In the genomic region with DNA sequence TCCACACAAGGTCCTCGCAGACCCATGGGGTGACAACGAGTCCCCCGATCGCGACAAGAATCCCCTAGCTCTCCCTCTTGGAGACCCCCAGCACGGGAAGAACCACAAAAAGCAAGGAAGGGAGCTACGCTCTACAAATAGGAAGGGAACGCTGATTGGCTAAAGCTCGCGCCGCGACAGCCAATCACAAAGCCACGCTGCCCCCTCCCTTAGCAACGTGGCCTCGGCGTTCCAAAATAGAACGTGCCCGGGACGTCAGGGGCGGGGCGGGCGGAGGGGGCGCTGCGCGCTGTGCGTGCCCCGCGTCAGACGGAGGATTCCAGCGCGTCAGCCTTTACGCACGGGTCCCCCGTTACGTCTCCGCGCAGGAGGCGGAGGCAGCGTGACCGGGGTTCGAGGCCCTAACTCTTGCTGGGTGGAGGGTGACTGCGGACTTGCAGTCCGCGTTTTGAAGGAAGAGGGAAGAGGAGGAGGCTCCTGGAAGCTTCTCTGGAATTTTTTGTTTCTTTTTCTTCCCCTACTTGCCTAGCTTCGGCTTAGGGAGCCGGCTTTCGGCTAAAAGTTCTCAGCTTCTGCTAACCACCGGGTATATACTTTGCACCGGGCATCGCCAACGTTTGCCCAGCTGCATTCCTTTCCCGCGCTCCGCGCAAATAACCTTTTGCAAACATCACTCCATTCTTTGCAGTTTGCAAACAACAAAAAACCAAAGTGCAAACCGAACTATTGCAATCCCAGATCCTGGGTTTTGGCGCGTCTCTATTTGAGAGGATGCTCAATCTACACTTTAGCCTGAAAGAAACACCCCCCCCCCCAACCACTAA, we compare ENCODE assay signal across 8 mouse cellular contexts. TPM values are rescaled to one million over a fixed set of nuclear protein-coding genes. Genes with fewer than 3 reads are reported as not detected.
A peak's percentile ranks its signal among the peaks of the same experiment; 100 is the strongest.
DNase-seq lines count a peak whose midpoint lies in the region; ATAC-seq and TF ChIP-seq lines count a peak whose summit lies in the region.

No protein-coding gene starts in this region.

- H3K9ac ChIP-seq in ES-E14 (ENCODE audit: insufficient read depth, low read depth, low read length, poor library complexity, severe bottlenecking), result peak overlapping the region; percentile 79
- peak overlapping the region; percentile 49 for H3K9ac ChIP-seq in forebrain, embryonic 15.5 days (replicated peaks)
- peak overlapping the region; percentile 63 for H3K9ac ChIP-seq in liver, postnatal 0 days (replicated peaks)
- peak overlapping the region; percentile 32 for H3K9ac ChIP-seq in neural tube, embryonic 14.5 days (replicated peaks; ENCODE audit: low read depth, low read length)

- peaks cover 0 to 6% of the 10 kb centered on the region in 2 experiments; a peak in 1 of 4 replicates for H3K4me1 ChIP-seq in ES-E14 (ENCODE audit: control insufficient read depth in 2 of 2, insufficient read depth in 2 of 2, low read length in 2 of 2, poor library complexity in 1 of 2)
- H3K4me1 ChIP-seq in forebrain, embryonic 15.5 days, result peaks cover 38% of the 10 kb centered on the region
- H3K4me1 ChIP-seq in liver, postnatal 0 days (ENCODE audit: insufficient read depth), result peaks cover 32% of the 10 kb centered on the region
- peaks cover 20% of the 10 kb centered on the region for H3K4me1 ChIP-seq in neural tube, embryonic 14.5 days (ENCODE audit: control insufficient read depth, insufficient read depth, low read length)
- H3K4me1 ChIP-seq in testis, adult 2 months (ENCODE audit: control insufficient read depth, insufficient read depth, low read length), result peaks cover 34% of the 10 kb centered on the region

- peak; percentile 92 for ATAC-seq in forebrain, embryonic 15.5 days (replicated peaks)
- ATAC-seq in liver, postnatal 0 days, result peak; percentile 86
- peak; percentile 88 for ATAC-seq in neural tube, embryonic 14.5 days (ENCODE audit: low read depth)

- peak overlapping the region; percentile 99 for H3K4me2 ChIP-seq in forebrain, embryonic 15.5 days (replicated peaks)
- peak overlapping the region; percentile 98 for H3K4me2 ChIP-seq in liver, postnatal 0 days (ENCODE audit: low read depth, low read length)
- peak overlapping the region; percentile 83 for H3K4me2 ChIP-seq in neural tube, embryonic 14.5 days (ENCODE audit: low read depth, low read length)

- peak; percentile 86 for DNase-seq in ES-E14 (ENCODE audit: low read depth, low spot score)
- peak; percentile 96 for DNase-seq in cerebellum, adult 11-12 months
- DNase-seq in heart, postnatal 25 days (ENCODE audit: low spot score), result peak; percentile 95
- DNase-seq in layer of hippocampus, adult 11-12 months (ENCODE audit: low spot score), result peak; percentile 95
- DNase-seq in liver, postnatal 0 days, result peak; percentile 94

- H3K9me3 ChIP-seq in ES-E14 (ENCODE audit: control insufficient read depth, insufficient read depth, low read depth, low read length), result no peaks in the 10 kb centered on the region
- no peaks in the 10 kb centered on the region for H3K9me3 ChIP-seq in forebrain, embryonic 15.5 days
- no peaks in the 10 kb centered on the region for H3K9me3 ChIP-seq in liver, postnatal 0 days (ENCODE audit: low read length)
- H3K9me3 ChIP-seq in neural tube, embryonic 14.5 days (ENCODE audit: control insufficient read depth, low read length), result no peaks in the 10 kb centered on the region

- peak overlapping the region; percentile 71 to 77 for H3K4me3 ChIP-seq in ES-E14 (ENCODE audit: insufficient read depth in 1 of 2, low read depth in 1 of 2, low read length in 2 of 2, poor library complexity in 1 of 2, severe bottlenecking in 1 of 2)
- H3K4me3 ChIP-seq in forebrain, embryonic 15.5 days, result peak overlapping the region; percentile 65
- peak overlapping the region; percentile 53 for H3K4me3 ChIP-seq in liver, postnatal 0 days (ENCODE audit: low read depth, low read length)
- peak overlapping the region; percentile 52 for H3K4me3 ChIP-seq in neural tube, embryonic 14.5 days (ENCODE audit: low read depth, low read length)
- H3K4me3 ChIP-seq in testis, adult 2 months (ENCODE audit: control insufficient read depth, low read depth, low read length), result peak overlapping the region; percentile 86

- H3K27me3 ChIP-seq in forebrain, embryonic 15.5 days, result peaks cover 49% of the 10 kb centered on the region
- peaks cover 44% of the 10 kb centered on the region for H3K27me3 ChIP-seq in liver, postnatal 0 days (ENCODE audit: insufficient read depth, low read length)
- peaks cover 27% of the 10 kb centered on the region for H3K27me3 ChIP-seq in neural tube, embryonic 14.5 days (ENCODE audit: control insufficient read depth, insufficient read depth, low read length)
- no peaks in the 10 kb centered on the region; the same call in 1 of the 2 replicates for H3K27me3 ChIP-seq in testis, adult 2 months (ENCODE audit: control insufficient read depth, insufficient read depth, low read length)

- TF ChIP-seq CTCF in liver, postnatal 0 days (IDR thresholded peaks at IDR 0.05; ENCODE audit: low read depth), result peak; percentile 63
- no peak for TF ChIP-seq CTCF in testis, adult 2 months (IDR thresholded peaks at IDR 0.05; ENCODE audit: control insufficient read depth, insufficient read depth, insufficient replicate concordance, low read depth, low read length)

- TF ChIP-seq EP300 in liver, postnatal 0 days (IDR thresholded peaks at IDR 0.05; ENCODE audit: low read depth), result no peak

- WGBS in forebrain, embryonic 15.5 days, result under 1% methylated on average over 58 of the region's 58 CpGs
- under 1% methylated on average over 58 of the region's 58 CpGs for WGBS in liver, postnatal 0 days (ENCODE audit: insufficient replicate concordance)
- WGBS in neural tube, embryonic 14.5 days, result 1% methylated on average over 57 of the region's 58 CpGs

- peak overlapping the region; percentile 73; the same call in 1 of the 2 replicates for H3K27ac ChIP-seq in ES-E14 (ENCODE audit: insufficient read depth, low read depth, low read length, poor library complexity, severe bottlenecking)
- H3K27ac ChIP-seq in forebrain, embryonic 15.5 days (replicated peaks), result peak overlapping the region; percentile 88
- peak overlapping the region; percentile 58; the same call in 1 of the 2 replicates for H3K27ac ChIP-seq in liver, postnatal 0 days (ENCODE audit: low read depth)
- peak overlapping the region; percentile 73 for H3K27ac ChIP-seq in neural tube, embryonic 14.5 days (ENCODE audit: low read depth, low read length)
- peak overlapping the region; percentile 72; the same call in 1 of the 2 replicates for H3K27ac ChIP-seq in testis, adult 2 months (ENCODE audit: control insufficient read depth, insufficient read depth, low read depth, low read length)

- TF ChIP-seq POLR2A in testis, adult 2 months (IDR thresholded peaks at IDR 0.05; ENCODE audit: control insufficient read depth, low read depth, low read length), result no peak

- no peaks in the 10 kb centered on the region for H3K36me3 ChIP-seq in ES-E14 (ENCODE audit: control insufficient read depth, insufficient read depth, low read length, poor library complexity, severe bottlenecking)
- H3K36me3 ChIP-seq in forebrain, embryonic 15.5 days, result no peaks in the 10 kb centered on the region
- H3K36me3 ChIP-seq in liver, postnatal 0 days (replicated peaks; ENCODE audit: insufficient read depth, low read length), result no peaks in the 10 kb centered on the region
- no peaks in the 10 kb centered on the region for H3K36me3 ChIP-seq in neural tube, embryonic 14.5 days (ENCODE audit: control insufficient read depth, insufficient read depth, low read length)
- H3K36me3 ChIP-seq in testis, adult 2 months (ENCODE audit: control insufficient read depth, insufficient read depth, low read length), result no peaks in the 10 kb centered on the region

- intact Hi-C loops in heart, postnatal 25 days (cut with DNase I), result no loop called here

- in situ Hi-C loops in ES-E14 (cut with MboI; ENCODE audit: low sequenced_read_pairs in 2 of 2, unreplicated experiment in 2 of 2), result no loop called here

TF ChIP-seq in ES-E14, 5 proteins besides CTCF, POLR2A, EP300 and RAD21 (continues in another document):
- no peak for TF ChIP-seq CHD2 (IDR thresholded peaks at IDR 0.05; ENCODE audit: low read depth, low read length)

RNA-seq across cellular contexts. Expression of a gene that starts 1.2 kb away (rescaled TPM):
- 5.8 and 6.3 TPM in 2 replicates for total RNA-seq in ES-E14 (2012; rRNA removed)
- polyA plus RNA-seq in forebrain, embryonic 15.5 days (2015; fragmentation: Nextera tagmentation; extraction: Ambion mirVana), result 0.11 TPM in 2 replicates
- under 1 TPM; 0.59 to 0.81 TPM for total RNA-seq in heart, postnatal 25 days (2021)
- 0.06 TPM in 1 of 2 replicates, not detected in the other for polyA plus RNA-seq in liver, postnatal 0 days (2015; fragmentation: Nextera tagmentation; extraction: Ambion mirVana)
- polyA plus RNA-seq in neural tube, embryonic 14.5 days (2014; fragmentation: Nextera tagmentation; extraction: Ambion mirVana), result not detected in 2 replicates
- 3.9 and 4.1 TPM in 2 replicates for polyA plus RNA-seq in testis, adult 2 months (2012; rRNA removed)

RNA-seq across cellular contexts. Expression of a gene that starts 26.2 kb away (rescaled TPM):
- total RNA-seq in ES-E14 (2012; rRNA removed), result 9.9 and 10.8 TPM in 2 replicates
- polyA plus RNA-seq in forebrain, embryonic 15.5 days (2015; fragmentation: Nextera tagmentation; extraction: Ambion mirVana), result 123 and 127 TPM in 2 replicates
- total RNA-seq in heart, postnatal 25 days (2021), result 100 to 1,000 TPM; 124 to 136 TPM
- polyA plus RNA-seq in liver, postnatal 0 days (2015; fragmentation: Nextera tagmentation; extraction: Ambion mirVana), result 1.5 and 4.6 TPM in 2 replicates
- polyA plus RNA-seq in neural tube, embryonic 14.5 days (2014; fragmentation: Nextera tagmentation; extraction: Ambion mirVana), result 115 and 118 TPM in 2 replicates
- 15.6 and 17.4 TPM in 2 replicates for polyA plus RNA-seq in testis, adult 2 months (2012; rRNA removed)

RNA-seq across cellular contexts. Expression of a gene that starts 28.8 kb away (rescaled TPM):
- total RNA-seq in ES-E14 (2012; rRNA removed), result 2.9 and 9.7 TPM in 2 replicates
- polyA plus RNA-seq in forebrain, embryonic 15.5 days (2015; fragmentation: Nextera tagmentation; extraction: Ambion mirVana), result 0.19 and 0.31 TPM in 2 replicates
- total RNA-seq in heart, postnatal 25 days (2021), result not detected
- 0.15 TPM in 1 of 2 replicates, not detected in the other for polyA plus RNA-seq in liver, postnatal 0 days (2015; fragmentation: Nextera tagmentation; extraction: Ambion mirVana)
- 0.66 and 0.75 TPM in 2 replicates for polyA plus RNA-seq in neural tube, embryonic 14.5 days (2014; fragmentation: Nextera tagmentation; extraction: Ambion mirVana)
- 0.20 and 0.30 TPM in 2 replicates for polyA plus RNA-seq in testis, adult 2 months (2012; rRNA removed)

RNA-seq across cellular contexts. Expression of a gene that starts 35.9 kb away (rescaled TPM):
- total RNA-seq in ES-E14 (2012; rRNA removed), result 48.0 and 53.2 TPM in 2 replicates
- 94.6 and 95.4 TPM in 2 replicates for polyA plus RNA-seq in forebrain, embryonic 15.5 days (2015; fragmentation: Nextera tagmentation; extraction: Ambion mirVana)
- total RNA-seq in heart, postnatal 25 days (2021), result 10 to 100 TPM; 40.7 to 45.1 TPM
- 9.6 and 9.8 TPM in 2 replicates for polyA plus RNA-seq in liver, postnatal 0 days (2015; fragmentation: Nextera tagmentation; extraction: Ambion mirVana)
- 90.4 and 98.9 TPM in 2 replicates for polyA plus RNA-seq in neural tube, embryonic 14.5 days (2014; fragmentation: Nextera tagmentation; extraction: Ambion mirVana)
- 50.1 and 66.6 TPM in 2 replicates for polyA plus RNA-seq in testis, adult 2 months (2012; rRNA removed)

RNA-seq across cellular contexts. Expression of a gene that starts 37.0 kb away (rescaled TPM):
- 92.5 and 108 TPM in 2 replicates for total RNA-seq in ES-E14 (2012; rRNA removed)
- 37.6 and 39.5 TPM in 2 replicates for polyA plus RNA-seq in forebrain, embryonic 15.5 days (2015; fragmentation: Nextera tagmentation; extraction: Ambion mirVana)
- total RNA-seq in heart, postnatal 25 days (2021), result 10 to 100 TPM; 35.7 to 39.4 TPM
- polyA plus RNA-seq in liver, postnatal 0 days (2015; fragmentation: Nextera tagmentation; extraction: Ambion mirVana), result 36.2 and 36.4 TPM in 2 replicates
- 17.4 and 40.9 TPM in 2 replicates for polyA plus RNA-seq in neural tube, embryonic 14.5 days (2014; fragmentation: Nextera tagmentation; extraction: Ambion mirVana)
- 42.4 and 44.7 TPM in 2 replicates for polyA plus RNA-seq in testis, adult 2 months (2012; rRNA removed)

Comparison
In these comparisons a context has a peak if more than half of its experiments do, and no peak if none do; other contexts are left out.
1. Peak in every context shown above with its lines: DNase-seq, ATAC-seq, H3K4me3 ChIP-seq and H3K27ac ChIP-seq.